Mouse (Mus musculus): Measurements from ENCODE around the gene Bmp7.
A peak's percentile ranks its signal among the peaks of the same experiment; 100 is the strongest.

Gene Bmp7

GRCm38 (mm10) chr2:172906146-172906545 lies 34.0 kb downstream of the Bmp7 start:
- no peak for DNase-seq (ENCODE audit: low spot score)

GRCm38 (mm10) chr2:172905057-172905456 lies 35.1 kb downstream of the Bmp7 start:
- no peak for DNase-seq (ENCODE audit: low spot score)

- no peak for DNase-seq (ENCODE audit: low spot score)
Observed at GRCm38 (mm10) chr2:172904614-172905013, 35.5 kb downstream of the Bmp7 start.

- DNase-seq (ENCODE audit: low spot score): no peak
Observed at GRCm38 (mm10) chr2:172903523-172903922, 36.6 kb downstream of the Bmp7 start.

GRCm38 (mm10) chr2:172900954-172901701 lies 39.0 kb downstream of the Bmp7 start:
- peak; percentile 38 for DNase-seq (ENCODE audit: low spot score)

GRCm38 (mm10) chr2:172889756-172890443 lies 50.2 kb downstream of the Bmp7 start:
- DNase-seq (ENCODE audit: low spot score): no peak

- DNase-seq (ENCODE audit: low spot score): no peak
Observed at GRCm38 (mm10) chr2:172889222-172889621, 50.9 kb downstream of the Bmp7 start.

GRCm38 (mm10) chr2:172888147-172888546 lies 52.0 kb downstream of the Bmp7 start:
- DNase-seq (ENCODE audit: low spot score): peak; percentile 66

- peak; percentile 56 for DNase-seq (ENCODE audit: low spot score)
Observed at GRCm38 (mm10) chr2:172885861-172886260, 54.3 kb downstream of the Bmp7 start.

GRCm38 (mm10) chr2:172884584-172884983 lies 55.5 kb downstream of the Bmp7 start:
- no peak for DNase-seq (ENCODE audit: low spot score)

- no peak for DNase-seq (ENCODE audit: low spot score)
Observed at GRCm38 (mm10) chr2:172875201-172875600, 64.9 kb downstream of the Bmp7 start.

GRCm38 (mm10) chr2:172866356-172866755 lies 73.8 kb downstream of the Bmp7 start:
- no peak for DNase-seq (ENCODE audit: low spot score)

- DNase-seq (ENCODE audit: low spot score): no peak
Observed at GRCm38 (mm10) chr2:172865165-172865564, 75.0 kb downstream of the Bmp7 start.

- DNase-seq (ENCODE audit: low spot score): no peak
Observed at GRCm38 (mm10) chr2:172864566-172864965, 75.6 kb downstream of the Bmp7 start.

- DNase-seq (ENCODE audit: low spot score): no peak
Observed at GRCm38 (mm10) chr2:172863469-172863856, 76.7 kb downstream of the Bmp7 start.

- DNase-seq (ENCODE audit: low spot score): peak; percentile 64
Observed at GRCm38 (mm10) chr2:172862850-172863468, 77.2 kb downstream of the Bmp7 start.

- DNase-seq (ENCODE audit: low spot score): no peak
Observed at GRCm38 (mm10) chr2:172862424-172862823, 77.7 kb downstream of the Bmp7 start.

- DNase-seq (ENCODE audit: low spot score): no peak
Observed at GRCm38 (mm10) chr2:172861590-172861989, 78.5 kb downstream of the Bmp7 start.

- no peak for DNase-seq (ENCODE audit: low spot score)
Observed at GRCm38 (mm10) chr2:172860593-172860992, 79.5 kb downstream of the Bmp7 start.

GRCm38 (mm10) chr2:172860104-172860503 lies 80.0 kb downstream of the Bmp7 start:
- DNase-seq (ENCODE audit: low spot score): no peak

GRCm38 (mm10) chr2:172857048-172857447 lies 83.1 kb downstream of the Bmp7 start:
- DNase-seq (ENCODE audit: low spot score): no peak

- DNase-seq (ENCODE audit: low spot score): peak; percentile 28
Observed at GRCm38 (mm10) chr2:172856549-172856948, 83.6 kb downstream of the Bmp7 start.

- DNase-seq (ENCODE audit: low spot score): no peak
Observed at GRCm38 (mm10) chr2:172854136-172854535, 86.0 kb downstream of the Bmp7 start.
